Mouse (Mus musculus): Measurements from ENCODE around the gene Tlk1. TPM values are rescaled to one million over a fixed set of nuclear protein-coding genes. Genes with fewer than 3 reads are reported as not detected.

Tlk1 gene
- polyA plus RNA-seq, 1 experiment, result 79.6 TPM

- Histone ChIP-seq H3K4me3 (replicated peaks; ENCODE audit: control insufficient read depth, low read depth, low read length) (no peak overlapping the region), H3K27ac (ENCODE audit: control insufficient read depth, insufficient read depth, low read depth, low read length, poor library complexity) (no peak overlapping the region), H3K4me1 (ENCODE audit: control insufficient read depth, insufficient read depth, low read length) (no peaks in the 10 kb centered on the region)
- TF ChIP-seq POLR2A (IDR thresholded peaks at IDR 0.05; ENCODE audit: borderline replicate concordance, control insufficient read depth, low read depth, low read length) (no peak), CTCF (IDR thresholded peaks at IDR 0.05; ENCODE audit: control insufficient read depth, insufficient read depth, low read length) (no peak)
- 94% methylated on average over 9 of the region's 9 CpGs for WGBS
These were observed 101.8 kb downstream of the Tlk1 start for GRCm38 (mm10) chr2:70723610-70724243.

- WGBS, result 93% methylated on average over 4 of the region's 4 CpGs
- Histone ChIP-seq H3K4me1 (ENCODE audit: control insufficient read depth, insufficient read depth, low read length) (no peaks in the 10 kb centered on the region), H3K4me3 (replicated peaks; ENCODE audit: control insufficient read depth, low read depth, low read length) (no peak overlapping the region), H3K27ac (ENCODE audit: control insufficient read depth, insufficient read depth, low read depth, low read length, poor library complexity) (no peak overlapping the region)
- no peak for TF ChIP-seq CTCF (IDR thresholded peaks at IDR 0.05; ENCODE audit: control insufficient read depth, insufficient read depth, low read length)
- no peak for TF ChIP-seq POLR2A (IDR thresholded peaks at IDR 0.05; ENCODE audit: borderline replicate concordance, control insufficient read depth, low read depth, low read length)
These were observed 114.7 kb downstream of the Tlk1 start for GRCm38 (mm10) chr2:70710878-70711277.

- TF ChIP-seq POLR2A (IDR thresholded peaks at IDR 0.05; ENCODE audit: borderline replicate concordance, control insufficient read depth, low read depth, low read length) (no peak), CTCF (IDR thresholded peaks at IDR 0.05; ENCODE audit: control insufficient read depth, insufficient read depth, low read length) (no peak)
- Histone ChIP-seq H3K4me3 (replicated peaks; ENCODE audit: control insufficient read depth, low read depth, low read length) (no peak overlapping the region), H3K4me1 (ENCODE audit: control insufficient read depth, insufficient read depth, low read length) (no peaks in the 10 kb centered on the region), H3K27ac (ENCODE audit: control insufficient read depth, insufficient read depth, low read depth, low read length, poor library complexity) (no peak overlapping the region)
- 95% methylated on average over 7 of the region's 7 CpGs for WGBS
These were observed 115.3 kb downstream of the Tlk1 start for GRCm38 (mm10) chr2:70710236-70710635.

GRCm38 (mm10) chr2:70708986-70709730 is 116.4 kb downstream of the Tlk1 start:
- TF ChIP-seq CTCF (IDR thresholded peaks at IDR 0.05; ENCODE audit: control insufficient read depth, insufficient read depth, low read length), result no peak
- no peak for TF ChIP-seq POLR2A (IDR thresholded peaks at IDR 0.05; ENCODE audit: borderline replicate concordance, control insufficient read depth, low read depth, low read length)
- Histone ChIP-seq H3K27ac (ENCODE audit: control insufficient read depth, insufficient read depth, low read depth, low read length, poor library complexity) (no peak overlapping the region), H3K4me1 (ENCODE audit: control insufficient read depth, insufficient read depth, low read length) (no peaks in the 10 kb centered on the region), H3K4me3 (replicated peaks; ENCODE audit: control insufficient read depth, low read depth, low read length) (no peak overlapping the region)
- WGBS, result 89% methylated on average over 13 of the region's 13 CpGs

- TF ChIP-seq POLR2A (IDR thresholded peaks at IDR 0.05; ENCODE audit: borderline replicate concordance, control insufficient read depth, low read depth, low read length), result no peak
- no peak overlapping the region for H3K4me3 ChIP-seq (replicated peaks; ENCODE audit: control insufficient read depth, low read depth, low read length)
- 15% methylated on average over 5 of the region's 5 CpGs for WGBS
These were observed 123.1 kb downstream of the Tlk1 start for GRCm38 (mm10) chr2:70702403-70702802.

GRCm38 (mm10) chr2:70701571-70701970 is 124.0 kb downstream of the Tlk1 start:
- H3K4me3 ChIP-seq (replicated peaks; ENCODE audit: control insufficient read depth, low read depth, low read length), result no peak overlapping the region
- TF ChIP-seq CTCF (IDR thresholded peaks at IDR 0.05; ENCODE audit: control insufficient read depth, insufficient read depth, low read length), result no peak
- TF ChIP-seq POLR2A (IDR thresholded peaks at IDR 0.05; ENCODE audit: borderline replicate concordance, control insufficient read depth, low read depth, low read length), result no peak
- 8% methylated on average over 9 of the region's 9 CpGs for WGBS
- no peak overlapping the region for H3K27ac ChIP-seq (ENCODE audit: control insufficient read depth, insufficient read depth, low read depth, low read length, poor library complexity)
- no peaks in the 10 kb centered on the region; the same call in 1 of the 2 replicates for H3K4me1 ChIP-seq (ENCODE audit: control insufficient read depth, insufficient read depth, low read length)

More at GRCm38 (mm10) chr2:70702403-70702802, 123.1 kb downstream of the Tlk1 start:
- H3K4me1 ChIP-seq (ENCODE audit: control insufficient read depth, insufficient read depth, low read length), result no peaks in the 10 kb centered on the region; the same call in 1 of the 2 replicates
- H3K27ac ChIP-seq (ENCODE audit: control insufficient read depth, insufficient read depth, low read depth, low read length, poor library complexity), result no peak overlapping the region

- 85% methylated on average over 3 of the region's 3 CpGs for WGBS
- TF ChIP-seq POLR2A (IDR thresholded peaks at IDR 0.05; ENCODE audit: borderline replicate concordance, control insufficient read depth, low read depth, low read length) (no peak), CTCF (IDR thresholded peaks at IDR 0.05; ENCODE audit: control insufficient read depth, insufficient read depth, low read length) (no peak)
- H3K4me3 ChIP-seq (replicated peaks; ENCODE audit: control insufficient read depth, low read depth, low read length), result no peak overlapping the region
These were observed 124.7 kb downstream of the Tlk1 start for GRCm38 (mm10) chr2:70700851-70701250.

GRCm38 (mm10) chr2:70695712-70696111 is 129.8 kb downstream of the Tlk1 start:
- TF ChIP-seq POLR2A (IDR thresholded peaks at IDR 0.05; ENCODE audit: borderline replicate concordance, control insufficient read depth, low read depth, low read length), result no peak
- no peak for TF ChIP-seq CTCF (IDR thresholded peaks at IDR 0.05; ENCODE audit: control insufficient read depth, insufficient read depth, low read length)
- 86% methylated on average over 10 of the region's 10 CpGs for WGBS
- Histone ChIP-seq H3K4me1 (ENCODE audit: control insufficient read depth, insufficient read depth, low read length) (no peaks in the 10 kb centered on the region), H3K4me3 (replicated peaks; ENCODE audit: control insufficient read depth, low read depth, low read length) (no peak overlapping the region), H3K27ac (ENCODE audit: control insufficient read depth, insufficient read depth, low read depth, low read length, poor library complexity) (no peak overlapping the region)

More at GRCm38 (mm10) chr2:70700851-70701250, 124.7 kb downstream of the Tlk1 start:
- Histone ChIP-seq H3K4me1 (ENCODE audit: control insufficient read depth, insufficient read depth, low read length) (no peaks in the 10 kb centered on the region; the same call in 1 of the 2 replicates), H3K27ac (ENCODE audit: control insufficient read depth, insufficient read depth, low read depth, low read length, poor library complexity) (no peak overlapping the region)

Data from bone marrow, adult 2 months (tissue).